Comparison of ENCODE assay signal across 7 mouse cellular contexts in the genomic region with DNA sequence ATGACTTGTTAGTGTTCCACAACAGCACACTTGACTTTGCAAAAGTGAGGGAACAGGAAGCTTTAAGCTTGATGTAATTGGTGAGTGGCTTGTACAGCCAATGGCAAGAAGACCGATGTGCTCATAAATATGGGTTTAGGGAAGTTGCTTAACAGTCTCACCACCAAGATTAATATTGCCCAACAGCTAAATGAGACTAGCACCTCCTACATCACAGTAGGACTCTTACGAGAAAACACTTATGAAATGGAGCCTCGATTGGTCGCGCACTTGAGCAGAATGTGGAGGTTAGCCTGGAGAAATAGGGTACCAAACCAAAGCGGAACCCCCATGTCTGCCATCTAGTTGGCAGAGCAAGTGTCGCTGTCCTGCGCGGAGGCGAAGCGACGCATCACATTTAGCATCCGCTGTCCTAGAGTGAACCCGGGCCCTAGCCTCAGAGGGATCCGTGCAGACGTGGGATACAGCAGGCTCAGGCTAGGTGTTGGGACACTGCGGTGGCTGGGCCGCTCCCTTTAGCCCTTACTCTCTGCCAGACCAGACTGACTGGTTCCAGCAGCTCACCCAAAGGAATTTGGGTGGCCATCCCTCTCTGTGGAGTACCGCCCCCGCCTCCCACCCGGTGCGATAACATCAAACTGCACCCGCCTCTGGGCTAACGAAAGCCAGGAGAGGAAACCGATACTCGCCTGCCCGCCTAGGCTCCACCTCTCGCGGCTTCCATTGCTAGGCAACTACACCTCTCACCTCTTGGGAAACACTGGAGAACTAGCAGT. TPM values are rescaled to one million over a fixed set of nuclear protein-coding genes. Genes with fewer than 3 reads are reported as not detected.
DNase-seq lines count a peak whose midpoint lies in the region; ATAC-seq and TF ChIP-seq lines count a peak whose summit lies in the region.

No protein-coding gene starts in this region.

- WGBS in hindbrain, embryonic 16.5 days = 9% methylated on average over 29 of the region's 29 CpGs
- 5% methylated on average over 29 of the region's 29 CpGs for WGBS in liver, embryonic 12.5 days (ENCODE audit: insufficient replicate concordance)

- no peak for DNase-seq in G1E (ENCODE audit: low spot score)
- peak; percentile 50 to 60 for DNase-seq in monocyte, adult 2 months (ENCODE audit: low read depth in 1 of 2, low spot score in 2 of 2)
- DNase-seq in thymus, postnatal 25 days = peak; percentile 53
- DNase-seq in left cerebral cortex, adult 11 months (ENCODE audit: low spot score) = no peak

- TF ChIP-seq POLR2A in cortical plate, adult 2 months (IDR thresholded peaks at IDR 0.05; ENCODE audit: extremely low read depth, insufficient read depth, low read length) = no peak

- peak overlapping the region; percentile 20; the same call in 1 of the 2 replicates for H3K4me3 ChIP-seq in G1E (ENCODE audit: low read depth, low read length)
- peak overlapping the region; percentile 4; the same call in 1 of the 2 replicates for H3K4me3 ChIP-seq in cortical plate, adult 2 months (ENCODE audit: insufficient read depth, low read length)
- peak overlapping the region; percentile 35 for H3K4me3 ChIP-seq in hindbrain, embryonic 16.5 days (ENCODE audit: low read length)
- H3K4me3 ChIP-seq in liver, embryonic 12.5 days = peak overlapping the region; percentile 18; the same call in 1 of the 2 replicates

- H3K4me1 ChIP-seq in G1E (ENCODE audit: insufficient read depth, low read depth, low read length) = peaks cover 7% of the 10 kb centered on the region
- no peaks in the 10 kb centered on the region for H3K4me1 ChIP-seq in cortical plate, adult 2 months (ENCODE audit: control insufficient read depth, insufficient read depth, low read length)
- peaks cover 13% of the 10 kb centered on the region for H3K4me1 ChIP-seq in hindbrain, embryonic 16.5 days (ENCODE audit: control insufficient read depth, insufficient read depth, low read depth, low read length)
- H3K4me1 ChIP-seq in liver, embryonic 12.5 days = 0 out of 2 replicates have a peak, but pooled peaks cover 5% of the 10 kb centered on the region

- H3K27ac ChIP-seq in cortical plate, adult 2 months (ENCODE audit: insufficient read depth, low read length) = no peak overlapping the region
- H3K27ac ChIP-seq in hindbrain, embryonic 16.5 days (ENCODE audit: low read depth, low read length) = no peak overlapping the region
- no peak overlapping the region for H3K27ac ChIP-seq in liver, embryonic 12.5 days

- no peak for TF ChIP-seq CTCF in G1E (IDR thresholded peaks at IDR 0.05; ENCODE audit: low read depth, low read length)
- no peak for TF ChIP-seq CTCF in cortical plate, adult 2 months (IDR thresholded peaks at IDR 0.05; ENCODE audit: extremely low read depth, insufficient read depth, low read length)

- peak overlapping the region; percentile 59 for H3K4me2 ChIP-seq in hindbrain, embryonic 16.5 days (ENCODE audit: low read length)
- H3K4me2 ChIP-seq in liver, embryonic 12.5 days = peak overlapping the region; percentile 48

- no peak for ATAC-seq in G1E (ENCODE audit: extremely low read depth, insufficient number of reproducible peaks, low FRiP score, poor library complexity, severe bottlenecking)
- peak; percentile 51; the same call in 1 of the 2 replicates for ATAC-seq in hindbrain, embryonic 16.5 days
- peak; percentile 54 for ATAC-seq in liver, embryonic 12.5 days

- 0 out of 2 replicates have a peak, but pooled peaks cover 3% of the 10 kb centered on the region for H3K9me3 ChIP-seq in G1E (replicated peaks)
- H3K9me3 ChIP-seq in hindbrain, embryonic 16.5 days (ENCODE audit: control insufficient read depth, low read length) = no peaks in the 10 kb centered on the region
- H3K9me3 ChIP-seq in liver, embryonic 12.5 days (replicated peaks) = no peaks in the 10 kb centered on the region

- H3K9ac ChIP-seq in hindbrain, embryonic 16.5 days (ENCODE audit: low read depth, low read length) = peak overlapping the region; percentile 41
- no peak overlapping the region for H3K9ac ChIP-seq in liver, embryonic 12.5 days

- H3K27me3 ChIP-seq in G1E (ENCODE audit: insufficient read depth, low read length) = peaks cover 15% of the 10 kb centered on the region; the same call in 1 of the 2 replicates
- H3K27me3 ChIP-seq in hindbrain, embryonic 16.5 days (replicated peaks; ENCODE audit: control insufficient read depth, insufficient read depth, low read length) = peaks cover 43% of the 10 kb centered on the region
- peaks cover 60% of the 10 kb centered on the region for H3K27me3 ChIP-seq in liver, embryonic 12.5 days (replicated peaks)

- no peaks in the 10 kb centered on the region for H3K36me3 ChIP-seq in G1E (replicated peaks)
- no peaks in the 10 kb centered on the region for H3K36me3 ChIP-seq in hindbrain, embryonic 16.5 days (ENCODE audit: control insufficient read depth, insufficient read depth, low read length)
- no peaks in the 10 kb centered on the region for H3K36me3 ChIP-seq in liver, embryonic 12.5 days

RNA-seq across cellular contexts. Expression of a gene that starts 2.7 kb away (rescaled TPM):
- total RNA-seq in G1E (2014; fragmentation: Nextera tagmentation) = not detected in 2 replicates
- 0.06 TPM in 1 of 2 replicates, not detected in the other for total RNA-seq in G1E (2017)
- polyA plus RNA-seq in G1E (2012) = not detected in 2 replicates
- 0.10 and 0.19 TPM in 2 replicates for polyA plus RNA-seq in cortical plate, adult 2 months (2012; rRNA removed)
- polyA plus RNA-seq in hindbrain, embryonic 16.5 days (2015; fragmentation: Nextera tagmentation; extraction: Ambion mirVana) = 2.1 and 2.8 TPM in 2 replicates
- 0.41 and 0.55 TPM in 2 replicates for polyA plus RNA-seq in liver, embryonic 12.5 days (2016; fragmentation: Nextera tagmentation; extraction: Ambion mirVana)

RNA-seq across cellular contexts. Expression of a gene that starts 41.2 kb away (rescaled TPM):
- not detected in 2 replicates for total RNA-seq in G1E (2014; fragmentation: Nextera tagmentation)
- 0.05 TPM in 1 of 2 replicates, not detected in the other for total RNA-seq in G1E (2017)
- not detected in 2 replicates for polyA plus RNA-seq in G1E (2012)
- polyA plus RNA-seq in cortical plate, adult 2 months (2012; rRNA removed) = not detected in 2 replicates
- not detected in 2 replicates for polyA plus RNA-seq in hindbrain, embryonic 16.5 days (2015; fragmentation: Nextera tagmentation; extraction: Ambion mirVana)
- polyA plus RNA-seq in liver, embryonic 12.5 days (2016; fragmentation: Nextera tagmentation; extraction: Ambion mirVana) = not detected in 2 replicates

Comparison
In these comparisons a context has a peak if more than half of its experiments do, and no peak if none do; other contexts are left out.
1. DNase-seq: peak in monocyte, adult 2 months (2 of 2) and thymus, postnatal 25 days (single experiment); none in G1E (single experiment) and left cerebral cortex, adult 11 months (single experiment).
2. Peak in every context shown above with its lines, with median percentiles within 50 percentile points of each other: H3K4me3 ChIP-seq.